Mouse (Mus musculus) erythroblast, embryonic 14.5 days (primary cell): ENCODE data around the gene Cwc27.

Source experiments
- GATA1 ChIP-seq: IDR thresholded peaks from 2 replicates; pipeline ENCODE4 v1.6.1; 2012; ENCODE audit warnings: low read length, inconsistent platforms, mixed read lengths
- TAL1 ChIP-seq: IDR thresholded peaks from 3 replicates; pipeline ENCODE4 v1.6.1; 2012; ENCODE audit warnings: low read length, inconsistent platforms, mixed read lengths

- TF ChIP-seq GATA1 = no peak
- no peak for TF ChIP-seq TAL1
Measured at GRCm38 (mm10) chr13:104635965-104636462, 180.9 kb downstream of the Cwc27 start.
